Mouse (Mus musculus) CH12.LX (cell line): ENCODE measurements at regions not wholly inside any gene's neighbourhood (a gene's known extent, or its start where the extent isn't known, plus 50 kb on each side); places are given as distances from the start of the nearest gene placed in this dataset.

ENCODE experiments used
- DNase-seq: peaks from one replicate; pipeline ENCODE4 v3.0.0-alpha.2; 2013; ENCODE audit errors: extremely low read depth
- H3K27ac ChIP-seq: 2 replicates; pipeline ENCODE4 v1.5.1; 2012; ENCODE audit warnings: low read depth, mild to moderate bottlenecking, control low read depth, moderate library complexity; ENCODE audit not compliant: insufficient read depth
- H3K27me3 ChIP-seq: replicated peaks from 2 replicates; pipeline ENCODE3; 2012; ENCODE audit warnings: inconsistent platforms
- H3K36me3 ChIP-seq, 2 experiments: replicated peaks in 1 of 2; 2 replicates each; pipeline versions ENCODE3 to v1.6.1; 2012; ENCODE audit warnings: inconsistent platforms in 1 of 2, low read length in 1 of 2, mild to moderate bottlenecking in 1 of 2, mixed read lengths in 1 of 2, moderate library complexity in 1 of 2; ENCODE audit not compliant: control insufficient read depth in 1 of 2, insufficient read depth in 1 of 2
- H3K4me1 ChIP-seq, 2 experiments: 2 replicates each; pipeline ENCODE4 v1.6.1; 2012; ENCODE audit warnings: inconsistent platforms in 1 of 2, moderate library complexity in 1 of 2; ENCODE audit not compliant: insufficient read depth in 2 of 2, control insufficient read depth in 1 of 2
- H3K4me2 ChIP-seq: 2 replicates; pipeline ENCODE4 v1.6.1; 2012; ENCODE audit warnings: low read depth, mild to moderate bottlenecking, control low read depth; ENCODE audit not compliant: poor library complexity, insufficient read depth, severe bottlenecking
- H3K4me3 ChIP-seq, 3 experiments: fragments of 150-350 bp in 1 of 3; sonication (generic) in 1 of 3; replicated peaks in 1 of 3; 2 replicates each; pipeline versions ENCODE3 to v1.5.1; 2011 to 2012; ENCODE audit warnings: low read depth in 2 of 3, low read length in 2 of 3, mild to moderate bottlenecking in 2 of 3, moderate library complexity in 2 of 3, control low read depth in 1 of 3, improper control_type of control experiment in 1 of 3, inconsistent platforms in 1 of 3, mixed read lengths in 1 of 3; ENCODE audit not compliant: poor library complexity in 1 of 3
- H3K79me2 ChIP-seq: replicated peaks from 2 replicates; pipeline ENCODE4 v1.6.1; 2012; ENCODE audit warnings: mild to moderate bottlenecking, moderate library complexity; ENCODE audit not compliant: control insufficient read depth, poor library complexity, insufficient read depth, severe bottlenecking; ENCODE audit errors: extremely low read depth
- H3K9ac ChIP-seq: 2 replicates; pipeline ENCODE4 v1.6.1; 2012; ENCODE audit warnings: low read depth, mild to moderate bottlenecking, control low read depth, moderate library complexity; ENCODE audit not compliant: insufficient read depth
- H3K9me3 ChIP-seq: replicated peaks from 2 replicates; pipeline ENCODE3; 2012; ENCODE audit warnings: low read length, inconsistent platforms, mixed read lengths
- BHLHE40 ChIP-seq: IDR thresholded peaks from 2 replicates; pipeline ENCODE4 v1.6.1; 2011; ENCODE audit warnings: mild to moderate bottlenecking, low read depth, low read length, improper control_type of control experiment
- CHD1 ChIP-seq: IDR thresholded peaks from 2 replicates; pipeline ENCODE4 v1.6.1; 2012; ENCODE audit warnings: low read depth, low read length, improper control_type of control experiment, inconsistent platforms
- CTCF ChIP-seq, 2 experiments: IDR thresholded peaks in 1 of 2; conservative IDR thresholded peaks in 1 of 2; 2 replicates each; pipeline ENCODE4 v1.5.1; 2011 to 2012; ENCODE audit warnings: low read depth in 2 of 2, low read length in 2 of 2, improper control_type of control experiment in 1 of 2, inconsistent platforms in 1 of 2, mild to moderate bottlenecking in 1 of 2, moderate library complexity in 1 of 2
- ELF1 ChIP-seq: IDR thresholded peaks from 2 replicates; pipeline ENCODE4 v1.6.1; 2014; ENCODE audit warnings: low read depth, mild to moderate bottlenecking, inconsistent platforms, low read length, improper control_type of control experiment
- EP300 ChIP-seq: IDR thresholded peaks from 2 replicates; pipeline ENCODE4 v1.6.1; 2011; ENCODE audit warnings: low read length, improper control_type of control experiment
- IRF4 ChIP-seq: IDR thresholded peaks from 2 replicates; pipeline ENCODE4 v1.6.1; 2014; ENCODE audit warnings: low read depth, mild to moderate bottlenecking, inconsistent platforms, low read length, improper control_type of control experiment
- JUN ChIP-seq: IDR thresholded peaks from 2 replicates; pipeline ENCODE4 v1.6.1; 2011; ENCODE audit warnings: low read depth, mild to moderate bottlenecking, low read length, improper control_type of control experiment, moderate library complexity; ENCODE audit not compliant: insufficient read depth
- JUND ChIP-seq: conservative IDR thresholded peaks from 2 replicates; pipeline ENCODE4 v1.6.1; 2011; ENCODE audit warnings: low read depth, low read length, improper control_type of control experiment
- MAX ChIP-seq: IDR thresholded peaks from 2 replicates; pipeline ENCODE4 v1.6.1; 2011; ENCODE audit warnings: low read length, improper control_type of control experiment
- MEF2A ChIP-seq: IDR thresholded peaks from 2 replicates; pipeline ENCODE4 v1.6.1; 2014; ENCODE audit warnings: low read depth, mild to moderate bottlenecking, inconsistent platforms, low read length, improper control_type of control experiment, borderline replicate concordance
- MXI1 ChIP-seq: IDR thresholded peaks from 2 replicates; pipeline ENCODE4 v1.6.1; 2011; ENCODE audit warnings: mild to moderate bottlenecking, low read depth, low read length, improper control_type of control experiment
- MYC ChIP-seq: IDR thresholded peaks from 2 replicates; pipeline ENCODE4 v1.6.1; 2011; ENCODE audit warnings: low read depth, mild to moderate bottlenecking, improper control_type of control experiment, low read length
- NRF1 ChIP-seq: IDR thresholded peaks from 2 replicates; pipeline ENCODE4 v1.6.1; 2014; ENCODE audit warnings: low read depth, mild to moderate bottlenecking, inconsistent platforms, low read length, improper control_type of control experiment, moderate library complexity
- SIN3A ChIP-seq: IDR thresholded peaks from 2 replicates; pipeline ENCODE4 v1.6.1; 2012; ENCODE audit warnings: low read length, improper control_type of control experiment, inconsistent platforms
- SMC3 ChIP-seq: IDR thresholded peaks from 2 replicates; pipeline ENCODE4 v1.6.1; 2011; ENCODE audit warnings: low read depth, low read length, improper control_type of control experiment
- TCF12 ChIP-seq: IDR thresholded peaks from 2 replicates; pipeline ENCODE4 v1.6.1; 2014; ENCODE audit warnings: low read depth, mild to moderate bottlenecking, inconsistent platforms, low read length, improper control_type of control experiment
- UBTF ChIP-seq: IDR thresholded peaks from 2 replicates; pipeline ENCODE4 v1.6.1; 2012; ENCODE audit warnings: low read depth, mild to moderate bottlenecking, inconsistent platforms, low read length, improper control_type of control experiment, moderate library complexity
- USF1 ChIP-seq: IDR thresholded peaks from 2 replicates; pipeline ENCODE4 v1.6.1; 2014; ENCODE audit warnings: low read depth, mild to moderate bottlenecking, inconsistent platforms, low read length, improper control_type of control experiment
- USF2 ChIP-seq: conservative IDR thresholded peaks from 2 replicates; pipeline ENCODE4 v1.6.1; 2011; ENCODE audit warnings: low read depth, low read length, improper control_type of control experiment
- ZC3H11A ChIP-seq: IDR thresholded peaks from 2 replicates; pipeline ENCODE4 v1.6.1; 2012; ENCODE audit warnings: low read depth, mild to moderate bottlenecking, inconsistent platforms, low read length, improper control_type of control experiment
- ZNF384 ChIP-seq: IDR thresholded peaks from 2 replicates; pipeline ENCODE4 v1.6.1; 2012; ENCODE audit warnings: low read depth, low read length, improper control_type of control experiment, inconsistent platforms
- dilution Hi-C: fragments of 300-500 bp; cut with MboI; formaldehyde crosslinking; loops from 2 replicates; pipeline ENCODE4 v1.14.3; 2020; ENCODE audit warnings: low sequenced_read_pairs; ENCODE audit not compliant: extremely low pct_unique_long_range_greater_than_20kb, extremely low pct_ligation_motif_present
- in situ Hi-C: fragments of 300-500 bp; cut with MboI; formaldehyde crosslinking; loops from 3 replicates; pipeline ENCODE4 v1.14.3; 2019; ENCODE audit warnings: low sequenced_read_pairs, low pct_ligation_motif_present, low pct_unique_long_range_greater_than_20kb, mixed read lengths

GRCm38 (mm10) chr13:80381280-80381965, 501.8 kb upstream of the Arrdc3 start:
- no peak for DNase-seq
- no peak overlapping the region for H3K4me3 ChIP-seq
- H3K27ac ChIP-seq, result no peak overlapping the region
- no peak overlapping the region for H3K4me2 ChIP-seq
- dilution Hi-C loops, result no loop called here
- H3K27me3 ChIP-seq, result no peaks in the 10 kb centered on the region
- H3K9ac ChIP-seq, result no peak overlapping the region
- no peaks in the 10 kb centered on the region for H3K79me2 ChIP-seq
- no peak for TF ChIP-seq IRF4
- no peak for TF ChIP-seq CTCF (conservative IDR thresholded peaks at IDR 0.05 in 1 of 2, IDR thresholded peaks at IDR 0.05 in 1 of 2; ENCODE audit: low read depth in 2 of 2, low read length in 2 of 2)
- no peak for TF ChIP-seq MAX
- no peak for TF ChIP-seq USF1
- no peak for TF ChIP-seq JUND
- no peaks in the 10 kb centered on the region for H3K9me3 ChIP-seq
- H3K36me3 ChIP-seq, result no peaks in the 10 kb centered on the region
- H3K4me1 ChIP-seq, result no peaks in the 10 kb centered on the region
- in situ Hi-C loops, result no loop called here

- in situ Hi-C loops, result no loop called here
- dilution Hi-C loops, result no loop called here
- no peak for TF ChIP-seq SIN3A
- TF ChIP-seq, all 38 proteins: peak for 0
Measured at GRCm38 (mm10) chr13:80381966-80382666, 501.1 kb upstream of the Arrdc3 start.

GRCm38 (mm10) chr13:80408928-80409327, 474.3 kb upstream of the Arrdc3 start:
- TF ChIP-seq MAX (no peak), ELF1 (no peak), JUN (no peak), UBTF (no peak), MYC (no peak), ZC3H11A (no peak), NRF1 (no peak), TCF12 (no peak), CTCF (conservative IDR thresholded peaks at IDR 0.05 in 1 of 2, IDR thresholded peaks at IDR 0.05 in 1 of 2; ENCODE audit: low read depth in 2 of 2, low read length in 2 of 2) (no peak), ZNF384 (no peak), EP300 (no peak), MEF2A (no peak), USF2 (no peak), SMC3 (no peak), CHD1 (no peak), MXI1 (no peak), BHLHE40 (no peak), SIN3A (no peak)
- dilution Hi-C loops (no loop called here), in situ Hi-C loops (no loop called here)
- no peaks in the 10 kb centered on the region for H3K9me3 ChIP-seq
- no peak overlapping the region for H3K4me3 ChIP-seq
- no peak for DNase-seq
- H3K27me3 ChIP-seq, result no peaks in the 10 kb centered on the region
- H3K9ac ChIP-seq, result no peak overlapping the region
- no peak overlapping the region for H3K27ac ChIP-seq
- H3K36me3 ChIP-seq, result no peaks in the 10 kb centered on the region
- no peak overlapping the region for H3K4me2 ChIP-seq
- H3K4me1 ChIP-seq, result no peaks in the 10 kb centered on the region
- H3K79me2 ChIP-seq, result no peaks in the 10 kb centered on the region

More at GRCm38 (mm10) chr13:80381966-80382666, 501.1 kb upstream of the Arrdc3 start:
- no peak overlapping the region for H3K9ac ChIP-seq
- no peaks in the 10 kb centered on the region for H3K9me3 ChIP-seq
- H3K36me3 ChIP-seq, result no peaks in the 10 kb centered on the region
- H3K27me3 ChIP-seq, result no peaks in the 10 kb centered on the region
- H3K27ac ChIP-seq, result no peak overlapping the region
- H3K79me2 ChIP-seq, result no peaks in the 10 kb centered on the region
- no peak overlapping the region for H3K4me3 ChIP-seq
- DNase-seq, result no peak
- H3K4me2 ChIP-seq, result no peak overlapping the region
- no peaks in the 10 kb centered on the region for H3K4me1 ChIP-seq
